ENCODE assay signal across 13 mouse cellular contexts in genomic region chr19:29373438-29373837, GRCm38 (mm10). TPM values are rescaled to one million over a fixed set of nuclear protein-coding genes. Genes with fewer than 3 reads are reported as not detected.
A peak's percentile ranks its signal among the peaks of the same experiment; 100 is the strongest.
DNase-seq lines count a peak whose midpoint lies in the region; ATAC-seq and TF ChIP-seq lines count a peak whose summit lies in the region.
"Had no signal": no experiment of that assay in that cellular context is flagged by ENCODE, and none has a peak within 500 bp of the region (broad histone marks: within the 10 kb centered on the region; RNA-seq: fewer than 3 reads in every experiment).

No protein-coding gene starts in this region.

- no peaks in the 10 kb centered on the region for H3K4me1 ChIP-seq in lung, embryonic 14.5 days (ENCODE audit: insufficient read depth)
- no peaks in the 10 kb centered on the region for H3K4me1 ChIP-seq in intestine, embryonic 16.5 days (ENCODE audit: control insufficient read depth, insufficient read depth, low read length)
- H3K4me1 ChIP-seq in olfactory bulb, adult 2 months (ENCODE audit: control insufficient read depth, insufficient read depth, low read length) = peaks cover 2% of the 10 kb centered on the region; the same call in 1 of the 2 replicates

- 0 out of 2 replicates have a peak overlapping the region, but pooled peaks have one; percentile 6 for H3K4me3 ChIP-seq in lung, embryonic 14.5 days (ENCODE audit: low read depth, low read length)
- no peak overlapping the region for H3K4me3 ChIP-seq in intestine, embryonic 16.5 days (ENCODE audit: low read length)
- peak overlapping the region; percentile 26 for H3K4me3 ChIP-seq in olfactory bulb, adult 2 months (ENCODE audit: insufficient read depth, low read depth, low read length)

- no peak for DNase-seq in frontal cortex, postnatal 10 days (ENCODE audit: low spot score in 2 of 2)
- no peak for DNase-seq in lung, embryonic 14.5 days
- DNase-seq in lung, postnatal 36 days = no peak
- no peak for DNase-seq in thymus, adult 18-20 months
- DNase-seq in gastrocnemius, adult 8-10 months (ENCODE audit: low spot score in 2 of 2) = no peak
- DNase-seq: cerebellum, postnatal 14 days; gastrocnemius, postnatal 36 days; layer of hippocampus, postnatal 36 days; spleen, adult 18-20 months had no signal

- H3K27ac ChIP-seq in lung, embryonic 14.5 days (ENCODE audit: low read depth) = no peak overlapping the region
- no peak overlapping the region for H3K27ac ChIP-seq in intestine, embryonic 16.5 days (ENCODE audit: low read length)
- no peak overlapping the region for H3K27ac ChIP-seq in olfactory bulb, adult 2 months (ENCODE audit: insufficient read depth, low read depth, low read length)

- no peaks in the 10 kb centered on the region for H3K9me3 ChIP-seq in lung, embryonic 14.5 days (ENCODE audit: low read depth, low read length)
- no peaks in the 10 kb centered on the region for H3K9me3 ChIP-seq in intestine, embryonic 16.5 days (ENCODE audit: control insufficient read depth, low read length)

- WGBS in lung, embryonic 14.5 days = 24% methylated on average over 11 of the region's 11 CpGs
- 41% methylated on average over 11 of the region's 11 CpGs for WGBS in intestine, embryonic 16.5 days
- 21% methylated on average over 11 of the region's 11 CpGs for WGBS in olfactory bulb, adult 2 months

- TF ChIP-seq CTCF in lung, embryonic 14.5 days (IDR thresholded peaks at IDR 0.05; ENCODE audit: low read depth) = no peak
- no peak for TF ChIP-seq CTCF in olfactory bulb, adult 2 months (IDR thresholded peaks at IDR 0.05; ENCODE audit: insufficient read depth, low read depth, low read length)

- peak overlapping the region; percentile 51 for H3K4me2 ChIP-seq in lung, embryonic 14.5 days
- no peak overlapping the region for H3K4me2 ChIP-seq in intestine, embryonic 16.5 days (ENCODE audit: low read depth, low read length)

- no peak overlapping the region for H3K9ac ChIP-seq in lung, embryonic 14.5 days
- 0 out of 2 replicates have a peak overlapping the region, but pooled peaks have one; percentile 29 for H3K9ac ChIP-seq in intestine, embryonic 16.5 days (ENCODE audit: low read depth, low read length)

- TF ChIP-seq POLR2A in olfactory bulb, adult 2 months (IDR thresholded peaks at IDR 0.05; ENCODE audit: insufficient read depth, low read depth, low read length) = no peak

- H3K36me3 ChIP-seq in lung, embryonic 14.5 days (ENCODE audit: insufficient read depth) = no peaks in the 10 kb centered on the region
- no peaks in the 10 kb centered on the region for H3K36me3 ChIP-seq in intestine, embryonic 16.5 days (ENCODE audit: control insufficient read depth, insufficient read depth, low read length)

- H3K27me3 ChIP-seq in lung, embryonic 14.5 days (ENCODE audit: insufficient read depth, low read length) = no peaks in the 10 kb centered on the region
- H3K27me3 ChIP-seq in intestine, embryonic 16.5 days (replicated peaks; ENCODE audit: control insufficient read depth, insufficient read depth, low read length) = no peaks in the 10 kb centered on the region

- peak; percentile 82 for ATAC-seq in frontal cortex, adult (ENCODE audit: low TSS enrichment)
- no peak for ATAC-seq in lung, embryonic 14.5 days (ENCODE audit: insufficient read depth)
- ATAC-seq in intestine, embryonic 16.5 days = no peak

RNA-seq across cellular contexts. Expression of gene Cd274, which starts 6.2 kb away (rescaled TPM):
- polyA plus RNA-seq in lung, embryonic 14.5 days (2014; fragmentation: Nextera tagmentation; extraction: Ambion mirVana) = 0.18 and 0.25 TPM in 2 replicates
- polyA plus RNA-seq in intestine, embryonic 16.5 days (2015; fragmentation: Nextera tagmentation; extraction: Ambion mirVana) = 0.51 and 0.64 TPM in 2 replicates
- not detected in 2 replicates for polyA plus RNA-seq in olfactory bulb, adult 2 months (2012; ENCODE audit: insufficient read depth, insufficient read length, low replicate concordance, missing spikeins)
- 1 to 10 TPM in 1 of 4 experiments, under 1 TPM in 3; 0.65 to 1.1 (median 0.76) TPM for total RNA-seq in gastrocnemius, adult 8-10 months (2022)

RNA-seq across cellular contexts. Expression of gene Plgrkt, which starts 6.2 kb away (rescaled TPM):
- 40.6 and 47.4 TPM in 2 replicates for polyA plus RNA-seq in lung, embryonic 14.5 days (2014; fragmentation: Nextera tagmentation; extraction: Ambion mirVana)
- polyA plus RNA-seq in intestine, embryonic 16.5 days (2015; fragmentation: Nextera tagmentation; extraction: Ambion mirVana) = 237 and 261 TPM in 2 replicates
- polyA plus RNA-seq in olfactory bulb, adult 2 months (2012; ENCODE audit: insufficient read depth, insufficient read length, low replicate concordance, missing spikeins) = not detected in 2 replicates
- 10 to 100 TPM; 14.3 to 19.8 (median 17.8) TPM for total RNA-seq in gastrocnemius, adult 8-10 months (2022)

RNA-seq across cellular contexts. Expression of gene Pdcd1lg2, which starts 37.3 kb away (rescaled TPM):
- not detected in 2 replicates for polyA plus RNA-seq in lung, embryonic 14.5 days (2014; fragmentation: Nextera tagmentation; extraction: Ambion mirVana)
- polyA plus RNA-seq in intestine, embryonic 16.5 days (2015; fragmentation: Nextera tagmentation; extraction: Ambion mirVana) = 0.11 and 0.17 TPM in 2 replicates
- not detected in 2 replicates for polyA plus RNA-seq in olfactory bulb, adult 2 months (2012; ENCODE audit: insufficient read depth, insufficient read length, low replicate concordance, missing spikeins)
- not detected for total RNA-seq in gastrocnemius, adult 8-10 months (2022)
- total RNA-seq: gastrocnemius, postnatal 36 days; layer of hippocampus, postnatal 36 days had no signal

RNA-seq across cellular contexts. Expression of gene Rln1, which starts 39.0 kb away (rescaled TPM):
- not detected in 2 replicates for polyA plus RNA-seq in lung, embryonic 14.5 days (2014; fragmentation: Nextera tagmentation; extraction: Ambion mirVana)
- polyA plus RNA-seq in intestine, embryonic 16.5 days (2015; fragmentation: Nextera tagmentation; extraction: Ambion mirVana) = not detected in 2 replicates
- not detected in 2 replicates for polyA plus RNA-seq in olfactory bulb, adult 2 months (2012; ENCODE audit: insufficient read depth, insufficient read length, low replicate concordance, missing spikeins)
- not detected for total RNA-seq in gastrocnemius, adult 8-10 months (2022)
- total RNA-seq: gastrocnemius, postnatal 36 days; monocyte, adult 5-6 weeks had no signal

RNA-seq across cellular contexts. Expression of gene Insl6, which starts 48.3 kb away (rescaled TPM):
- 1.8 and 2.6 TPM in 2 replicates for polyA plus RNA-seq in lung, embryonic 14.5 days (2014; fragmentation: Nextera tagmentation; extraction: Ambion mirVana)
- polyA plus RNA-seq in intestine, embryonic 16.5 days (2015; fragmentation: Nextera tagmentation; extraction: Ambion mirVana) = 19.1 and 19.9 TPM in 2 replicates
- not detected in 2 replicates for polyA plus RNA-seq in olfactory bulb, adult 2 months (2012; ENCODE audit: insufficient read depth, insufficient read length, low replicate concordance, missing spikeins)
- total RNA-seq in gastrocnemius, adult 8-10 months (2022) = not detected
- total RNA-seq: gastrocnemius, postnatal 36 days; layer of hippocampus, postnatal 36 days had no signal
